Mouse (Mus musculus): ENCODE data around the gene Nfam1.

- TF ChIP-seq CTCF (IDR thresholded peaks at IDR 0.05; ENCODE audit: low read depth): no peak
- no peak for TF ChIP-seq EP300 (optimal IDR thresholded peaks at IDR 0.05)
These were observed 22.0 kb downstream of the Nfam1 start for GRCm38 (mm10) chr15:83010990-83011664.

Data from stomach, postnatal 0 days (tissue).